Mouse (Mus musculus) kidney, adult 2 months (tissue): Measurements from ENCODE around the gene Hmox1. TPM values are rescaled to one million over a fixed set of nuclear protein-coding genes. Genes with fewer than 3 reads are reported as not detected.

Experiments used
- DNase-seq: peaks from one replicate; pipeline ENCODE4 v3.0.0; 2021
- H3K27ac ChIP-seq: fragments of 200-500 bp; 2 replicates; pipeline ENCODE4 v1.5.1; 2012; ENCODE audit warnings: low read depth, low read length, control low read depth, inconsistent platforms; ENCODE audit not compliant: insufficient read depth
- H3K27me3 ChIP-seq: fragments of 200-500 bp; replicated peaks from 2 replicates; pipeline ENCODE4 v1.6.1; 2012; ENCODE audit warnings: mild to moderate bottlenecking, moderate library complexity, low read length, inconsistent platforms; ENCODE audit not compliant: control insufficient read depth, insufficient read depth
- H3K36me3 ChIP-seq: fragments of 200-500 bp; 2 replicates; pipeline ENCODE4 v1.6.1; 2012; ENCODE audit warnings: mild to moderate bottlenecking, moderate library complexity, low read length, inconsistent platforms; ENCODE audit not compliant: control insufficient read depth, insufficient read depth
- H3K4me1 ChIP-seq: fragments of 200-500 bp; 2 replicates; pipeline ENCODE4 v1.6.1; 2011; ENCODE audit warnings: low read length; ENCODE audit not compliant: control insufficient read depth, insufficient read depth
- H3K4me3 ChIP-seq: fragments of 200-500 bp; 2 replicates; pipeline ENCODE4 v1.5.1; 2011; ENCODE audit warnings: mild to moderate bottlenecking, low read depth, low read length, control low read depth; ENCODE audit not compliant: insufficient read depth
- CTCF ChIP-seq: fragments of 200-500 bp; conservative IDR thresholded peaks from 2 replicates; pipeline ENCODE4 v1.5.1; 2011; ENCODE audit warnings: low read depth, mild to moderate bottlenecking, control low read depth, low read length, moderate library complexity, mixed read lengths; ENCODE audit not compliant: insufficient read depth, insufficient read length
- POLR2A ChIP-seq: fragments of 200-500 bp; IDR thresholded peaks from one replicate; pipeline ENCODE4 v1.6.1; 2011; ENCODE audit warnings: low read depth, low read length, control low read depth
- WGBS: fragments of 180-500 bp; shearing (Covaris S2); methylation state at CpG from one replicate; pipeline ENCODE4 v1.1.7; 2018; 5-methylcytosine and 5-hydroxymethylcytosine counted together
- polyA plus RNA-seq: library from polyadenylated mRNA; depleted of rRNA; stranded (reverse); fragments of >200 nt; gene quantifications from 2 replicates; pipeline ENCODE4 v1.2.3, GENCODE M21; 2012; rRNA removed

Gene Hmox1
- polyA plus RNA-seq, result 22.5 and 25.7 TPM in 2 replicates

- 0 out of 2 replicates have a peak, but pooled peaks have one; percentile 3 for TF ChIP-seq CTCF
- peak; percentile 88 for TF ChIP-seq POLR2A
- H3K27ac ChIP-seq, result 0 out of 2 replicates have a peak within 1 kb of the TSS, but pooled peaks have one; percentile 3
- H3K36me3 ChIP-seq, result peaks cover 2% of the 10 kb centered on the region; the same call in 1 of the 2 replicates
- peaks cover 16% of the 10 kb centered on the region for H3K4me1 ChIP-seq
- whole genome bisulfite sequencing, result 2% methylated on average over 36 of the region's 36 CpGs
- DNase-seq, result peak; percentile 97
- H3K4me3 ChIP-seq, result peak within 1 kb of the TSS; percentile 58
- H3K27me3 ChIP-seq, result no peaks in the 10 kb centered on the region
Observed at GRCm38 (mm10) chr8:75093399-75094156, at the start of gene Hmox1. Gene Hmox1, plus strand, starts transcription at chr8:75093621.

- Histone ChIP-seq H3K36me3 (no peaks in the 10 kb centered on the region), H3K4me3 (no peak overlapping the region), H3K4me1 (no peaks in the 10 kb centered on the region; the same call in 1 of the 2 replicates), H3K27ac (no peak overlapping the region), H3K27me3 (no peaks in the 10 kb centered on the region)
- no peak for DNase-seq
- WGBS, result 53% methylated on average over 1 of the region's 1 CpGs
- TF ChIP-seq POLR2A, result no peak
- TF ChIP-seq CTCF, result no peak
Observed at GRCm38 (mm10) chr8:75046303-75046702, 47.1 kb upstream of the Hmox1 start.

- no peak for DNase-seq
- H3K27me3 ChIP-seq, result no peaks in the 10 kb centered on the region
- H3K36me3 ChIP-seq, result no peaks in the 10 kb centered on the region
- H3K4me1 ChIP-seq, result no peaks in the 10 kb centered on the region
- H3K4me3 ChIP-seq, result no peak overlapping the region
- H3K27ac ChIP-seq, result no peak overlapping the region
- WGBS, result 93% methylated on average over 3 of the region's 3 CpGs
- TF ChIP-seq POLR2A (no peak), CTCF (no peak)
Observed at GRCm38 (mm10) chr8:75047784-75048183, 45.6 kb upstream of the Hmox1 start.

GRCm38 (mm10) chr8:75053342-75053741, 40.1 kb upstream of the Hmox1 start:
- TF ChIP-seq CTCF (no peak), POLR2A (no peak)

GRCm38 (mm10) chr8:75055673-75056072, 37.7 kb upstream of the Hmox1 start:
- 87% methylated on average over 2 of the region's 2 CpGs for WGBS
- TF ChIP-seq POLR2A, result no peak
- TF ChIP-seq CTCF, result no peak

More at GRCm38 (mm10) chr8:75053342-75053741, 40.1 kb upstream of the Hmox1 start:
- no peak overlapping the region for H3K27ac ChIP-seq
- no peak for DNase-seq
- H3K4me3 ChIP-seq, result no peak overlapping the region
- WGBS, result 90% methylated on average over 4 of the region's 4 CpGs
- no peaks in the 10 kb centered on the region for H3K4me1 ChIP-seq
- no peaks in the 10 kb centered on the region for H3K27me3 ChIP-seq
- H3K36me3 ChIP-seq, result no peaks in the 10 kb centered on the region

GRCm38 (mm10) chr8:75060022-75060421, 33.4 kb upstream of the Hmox1 start:
- H3K4me3 ChIP-seq, result no peak overlapping the region
- WGBS, result 76% methylated on average over 6 of the region's 6 CpGs
- H3K36me3 ChIP-seq, result no peaks in the 10 kb centered on the region
- TF ChIP-seq POLR2A, result no peak
- no peak for TF ChIP-seq CTCF
- H3K27ac ChIP-seq, result no peak overlapping the region
- DNase-seq, result no peak
- H3K4me1 ChIP-seq, result no peaks in the 10 kb centered on the region
- no peaks in the 10 kb centered on the region for H3K27me3 ChIP-seq

More at GRCm38 (mm10) chr8:75055673-75056072, 37.7 kb upstream of the Hmox1 start:
- H3K36me3 ChIP-seq, result no peaks in the 10 kb centered on the region
- no peaks in the 10 kb centered on the region for H3K27me3 ChIP-seq
- H3K27ac ChIP-seq, result no peak overlapping the region
- H3K4me1 ChIP-seq, result no peaks in the 10 kb centered on the region
- DNase-seq, result no peak
- H3K4me3 ChIP-seq, result no peak overlapping the region

GRCm38 (mm10) chr8:75060815-75061214, 32.6 kb upstream of the Hmox1 start:
- Histone ChIP-seq H3K4me3 (no peak overlapping the region), H3K27me3 (no peaks in the 10 kb centered on the region), H3K27ac (no peak overlapping the region), H3K4me1 (no peaks in the 10 kb centered on the region), H3K36me3 (no peaks in the 10 kb centered on the region)
- no peak for TF ChIP-seq POLR2A
- no peak for TF ChIP-seq CTCF
- DNase-seq, result no peak
- 87% methylated on average over 2 of the region's 2 CpGs for WGBS
